Mouse (Mus musculus): ENCODE measurements around the gene Ywhag. TPM values are rescaled to one million over a fixed set of nuclear protein-coding genes. Genes with fewer than 3 reads are reported as not detected.

Ywhag gene
- polyA plus RNA-seq, 1 experiment, result 148 TPM

- H3K4me1 ChIP-seq, result peaks cover 52% of the 10 kb centered on the region
- no peaks in the 10 kb centered on the region for H3K27me3 ChIP-seq (replicated peaks)
- no peak for TF ChIP-seq FLI1 (IDR thresholded peaks at IDR 0.05; ENCODE audit: low read length)
- TF ChIP-seq GATA1 (IDR thresholded peaks at IDR 0.05; ENCODE audit: borderline replicate concordance, low read length), result no peak
- peaks cover 41% of the 10 kb centered on the region for H3K36me3 ChIP-seq (replicated peaks; ENCODE audit: low read length)
- peak overlapping the region; percentile 100 for H3K4me3 ChIP-seq (replicated peaks)
- no peaks in the 10 kb centered on the region for H3K9me3 ChIP-seq
These were observed 1.1 kb downstream of the Ywhag start for GRCm38 (mm10) chr5:135933222-135933899.

GRCm38 (mm10) chr5:135932359-135932758 lies 2.1 kb downstream of the Ywhag start:
- no peaks in the 10 kb centered on the region for H3K9me3 ChIP-seq
- TF ChIP-seq GATA1 (IDR thresholded peaks at IDR 0.05; ENCODE audit: borderline replicate concordance, low read length) (no peak), FLI1 (IDR thresholded peaks at IDR 0.05; ENCODE audit: low read length) (no peak)
- no peaks in the 10 kb centered on the region for H3K27me3 ChIP-seq (replicated peaks)
- H3K4me1 ChIP-seq, result peaks cover 62% of the 10 kb centered on the region
- peaks cover 51% of the 10 kb centered on the region for H3K36me3 ChIP-seq (replicated peaks; ENCODE audit: low read length)
- peak overlapping the region; percentile 57 for H3K4me3 ChIP-seq (replicated peaks)

- Histone ChIP-seq H3K4me3 (replicated peaks) (no peak overlapping the region), H3K36me3 (replicated peaks; ENCODE audit: low read length) (peaks cover 60% of the 10 kb centered on the region), H3K4me1 (peaks cover 69% of the 10 kb centered on the region), H3K9me3 (no peaks in the 10 kb centered on the region), H3K27me3 (replicated peaks) (no peaks in the 10 kb centered on the region)
- TF ChIP-seq GATA1 (IDR thresholded peaks at IDR 0.05; ENCODE audit: borderline replicate concordance, low read length) (no peak), FLI1 (IDR thresholded peaks at IDR 0.05; ENCODE audit: low read length) (no peak)
These were observed 2.9 kb downstream of the Ywhag start for GRCm38 (mm10) chr5:135931526-135931925.

- Histone ChIP-seq H3K4me1 (peaks cover 67% of the 10 kb centered on the region), H3K36me3 (replicated peaks; ENCODE audit: low read length) (peaks cover 75% of the 10 kb centered on the region), H3K4me3 (replicated peaks) (no peak overlapping the region)
These were observed 4.6 kb downstream of the Ywhag start for GRCm38 (mm10) chr5:135929685-135930424.

GRCm38 (mm10) chr5:135923901-135924300 lies 10.5 kb downstream of the Ywhag start:
- TF ChIP-seq GATA1 (IDR thresholded peaks at IDR 0.05; ENCODE audit: borderline replicate concordance, low read length) (no peak), FLI1 (IDR thresholded peaks at IDR 0.05; ENCODE audit: low read length) (no peak)
- H3K9me3 ChIP-seq, result no peaks in the 10 kb centered on the region
- peaks cover 96% of the 10 kb centered on the region for H3K36me3 ChIP-seq (replicated peaks; ENCODE audit: low read length)
- H3K4me3 ChIP-seq (replicated peaks), result no peak overlapping the region
- peaks cover 65% of the 10 kb centered on the region for H3K4me1 ChIP-seq
- no peaks in the 10 kb centered on the region for H3K27me3 ChIP-seq (replicated peaks)

More at GRCm38 (mm10) chr5:135929685-135930424, 4.6 kb downstream of the Ywhag start:
- H3K9me3 ChIP-seq, result no peaks in the 10 kb centered on the region
- TF ChIP-seq FLI1 (IDR thresholded peaks at IDR 0.05; ENCODE audit: low read length), result no peak
- TF ChIP-seq GATA1 (IDR thresholded peaks at IDR 0.05; ENCODE audit: borderline replicate concordance, low read length), result no peak
- H3K27me3 ChIP-seq (replicated peaks), result no peaks in the 10 kb centered on the region

- Histone ChIP-seq H3K9me3 (no peaks in the 10 kb centered on the region), H3K36me3 (replicated peaks; ENCODE audit: low read length) (peaks cover 95% of the 10 kb centered on the region), H3K4me1 (peaks cover 74% of the 10 kb centered on the region), H3K27me3 (replicated peaks) (no peaks in the 10 kb centered on the region), H3K4me3 (replicated peaks) (no peak overlapping the region)
- TF ChIP-seq GATA1 (IDR thresholded peaks at IDR 0.05; ENCODE audit: borderline replicate concordance, low read length) (no peak), FLI1 (IDR thresholded peaks at IDR 0.05; ENCODE audit: low read length) (no peak)
These were observed 14.5 kb downstream of the Ywhag start for GRCm38 (mm10) chr5:135919902-135920301.

- H3K27me3 ChIP-seq (replicated peaks), result no peaks in the 10 kb centered on the region
- no peak overlapping the region for H3K4me3 ChIP-seq (replicated peaks)
- TF ChIP-seq FLI1 (IDR thresholded peaks at IDR 0.05; ENCODE audit: low read length), result no peak
- no peak for TF ChIP-seq GATA1 (IDR thresholded peaks at IDR 0.05; ENCODE audit: borderline replicate concordance, low read length)
- H3K36me3 ChIP-seq (replicated peaks; ENCODE audit: low read length), result peaks cover 97% of the 10 kb centered on the region
- peaks cover 78% of the 10 kb centered on the region for H3K4me1 ChIP-seq
- H3K9me3 ChIP-seq, result no peaks in the 10 kb centered on the region
These were observed 15.8 kb downstream of the Ywhag start for GRCm38 (mm10) chr5:135918593-135918992.

GRCm38 (mm10) chr5:135918059-135918437 lies 16.4 kb downstream of the Ywhag start:
- TF ChIP-seq GATA1 (IDR thresholded peaks at IDR 0.05; ENCODE audit: borderline replicate concordance, low read length), result no peak
- no peak for TF ChIP-seq FLI1 (IDR thresholded peaks at IDR 0.05; ENCODE audit: low read length)
- Histone ChIP-seq H3K4me3 (replicated peaks) (no peak overlapping the region), H3K4me1 (peaks cover 83% of the 10 kb centered on the region), H3K27me3 (replicated peaks) (no peaks in the 10 kb centered on the region), H3K9me3 (no peaks in the 10 kb centered on the region), H3K36me3 (replicated peaks; ENCODE audit: low read length) (peaks cover 98% of the 10 kb centered on the region)

GRCm38 (mm10) chr5:135917327-135918058 lies 16.9 kb downstream of the Ywhag start:
- Histone ChIP-seq H3K4me3 (replicated peaks) (no peak overlapping the region), H3K9me3 (no peaks in the 10 kb centered on the region), H3K27me3 (replicated peaks) (no peaks in the 10 kb centered on the region), H3K4me1 (peaks cover 89% of the 10 kb centered on the region), H3K36me3 (replicated peaks; ENCODE audit: low read length) (peaks cover 95% of the 10 kb centered on the region)
- TF ChIP-seq GATA1 (IDR thresholded peaks at IDR 0.05; ENCODE audit: borderline replicate concordance, low read length) (no peak), FLI1 (IDR thresholded peaks at IDR 0.05; ENCODE audit: low read length) (no peak)
